Mouse (Mus musculus) liver, postnatal 0 days (tissue): ENCODE measurements around the gene Klhl40.

Experiments used
- CTCF ChIP-seq: sonication (generic); IDR thresholded peaks from 2 replicates; pipeline ENCODE4 v1.5.1; 2016; ENCODE audit warnings: antibody characterized with exemption, low read depth
- EP300 ChIP-seq: IDR thresholded peaks from 2 replicates; pipeline ENCODE4 v1.6.1; 2016; ENCODE audit warnings: antibody characterized with exemption, low read depth, mild to moderate bottlenecking

DNA sequence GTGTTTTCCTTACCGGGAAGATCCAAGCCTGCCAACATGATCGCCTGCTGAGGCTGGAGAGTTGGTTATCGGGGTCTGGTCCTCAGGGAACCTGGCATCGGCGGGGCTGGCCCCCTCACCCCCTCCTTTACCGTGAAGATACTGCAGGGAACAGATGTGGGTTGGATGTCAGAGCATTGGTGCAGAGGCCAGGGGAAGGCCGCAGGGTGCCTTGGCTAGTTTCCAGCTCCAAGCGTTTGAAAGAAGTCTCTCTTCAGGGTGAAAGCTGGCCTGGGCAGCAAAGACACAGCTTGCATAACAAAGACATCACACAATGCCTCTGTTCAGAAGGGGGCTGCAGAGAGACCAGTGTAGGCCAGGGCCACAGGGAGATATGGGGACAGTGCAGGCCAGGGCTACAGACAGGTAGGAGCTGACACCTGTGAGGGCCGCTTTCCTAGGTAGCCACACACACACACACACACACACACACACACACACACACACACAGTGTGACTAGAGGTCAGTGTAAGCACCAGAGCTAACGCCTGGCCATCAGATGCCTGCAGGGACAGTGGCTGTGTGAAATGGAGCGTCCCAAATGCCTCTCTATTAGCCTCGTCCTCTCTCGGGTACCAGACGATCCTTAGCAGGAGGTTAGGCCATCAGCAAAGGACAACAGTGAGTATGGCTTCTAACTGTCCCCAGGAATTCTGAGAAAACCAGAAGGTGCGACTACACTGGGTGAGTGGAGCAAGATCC lies 32.8 kb downstream of the Klhl40 start:
- TF ChIP-seq CTCF (no peak), EP300 (no peak)
